ENCODE assay signal across 14 mouse cellular contexts in genomic region chr2:11784159-11784558, GRCm38 (mm10).
"Had no signal": no experiment of that assay in that cellular context is flagged by ENCODE, and none has a peak within 500 bp of the region (broad histone marks: within the 10 kb centered on the region; RNA-seq: fewer than 3 reads in every experiment).

No protein-coding gene starts in this region.

- H3K4me2 ChIP-seq: kidney, embryonic 15.5 days; limb, embryonic 12.5 days; midbrain, embryonic 12.5 days had no signal

- DNase-seq: kidney, adult 2 months; kidney, postnatal 36 days; liver; lung, adult 18-20 months; right cerebral cortex, adult 18-20 months; right cerebral cortex, postnatal 4 days; spleen, adult 18-20 months; thymus, adult 18-20 months; thymus, postnatal 14 days had no signal

- H3K27me3 ChIP-seq: kidney, embryonic 15.5 days; limb, embryonic 12.5 days; midbrain, embryonic 12.5 days had no signal

- H3K9me3 ChIP-seq: kidney, embryonic 15.5 days; limb, embryonic 12.5 days; midbrain, embryonic 12.5 days had no signal

- H3K9ac ChIP-seq: kidney, embryonic 15.5 days; limb, embryonic 12.5 days; liver, embryonic 14.5 days; midbrain, embryonic 12.5 days had no signal

- ATAC-seq: midbrain, embryonic 16.5 days had no signal

- H3K27ac ChIP-seq: kidney, embryonic 15.5 days; limb, embryonic 12.5 days; liver, embryonic 14.5 days; midbrain, embryonic 12.5 days had no signal

- H3K4me3 ChIP-seq: kidney, embryonic 15.5 days; limb, embryonic 12.5 days; midbrain, embryonic 12.5 days had no signal
